In the genomic region with DNA sequence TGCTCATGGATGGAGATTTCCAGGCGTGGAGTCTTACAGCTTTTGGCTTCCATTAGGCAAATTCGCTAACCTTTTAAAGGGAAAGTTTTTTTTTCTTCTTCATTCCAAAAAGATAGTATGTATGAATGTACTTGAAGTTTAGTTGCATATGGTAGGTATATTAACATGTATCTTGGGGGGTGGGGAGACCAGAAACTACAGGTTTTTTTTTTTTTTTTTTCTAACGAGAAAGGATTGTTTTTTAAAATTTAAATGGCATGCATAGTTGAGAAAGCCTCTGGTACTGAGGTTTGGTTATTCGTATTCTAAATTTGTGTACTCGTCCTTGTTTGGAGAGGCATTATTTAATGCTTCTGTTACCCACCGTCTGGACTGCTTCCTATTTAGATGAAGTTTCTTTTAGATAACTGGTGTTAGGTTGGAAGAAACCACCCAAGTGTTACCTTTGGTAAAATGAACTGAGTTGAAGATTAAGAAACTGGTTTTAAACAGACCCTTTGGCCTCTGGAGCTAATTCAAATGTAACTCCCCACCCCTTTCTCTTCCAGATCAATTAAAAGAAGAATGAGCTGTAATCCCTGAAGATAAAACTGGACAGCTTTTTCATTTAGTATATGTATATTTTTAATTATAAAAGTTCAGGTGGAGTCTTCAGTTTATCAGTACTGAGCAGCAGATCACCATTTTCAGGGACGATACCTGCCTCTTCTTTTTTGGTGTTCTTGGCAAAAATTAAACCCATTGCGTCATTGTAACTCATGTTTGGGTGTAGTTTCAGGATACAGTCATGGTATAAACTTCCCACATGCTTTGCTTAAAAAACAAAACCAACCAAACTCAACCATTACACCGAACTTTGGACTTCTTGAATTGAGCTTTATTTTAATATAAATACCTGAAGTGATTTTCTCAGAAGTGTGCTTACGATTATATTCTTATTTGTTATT, we compare ENCODE assay signal across 9 mouse cellular contexts. TPM values are rescaled to one million over a fixed set of nuclear protein-coding genes. Genes with fewer than 3 reads are reported as not detected.
DNase-seq lines count a peak whose midpoint lies in the region; ATAC-seq and TF ChIP-seq lines count a peak whose summit lies in the region.
"Had no signal": no experiment of that assay in that cellular context is flagged by ENCODE, and none has a peak within 500 bp of the region (broad histone marks: within the 10 kb centered on the region; RNA-seq: fewer than 3 reads in every experiment).

No protein-coding gene starts in this region.

- WGBS in heart, embryonic 11.5 days (ENCODE audit: insufficient replicate concordance): 42% methylated on average over 10 of the region's 10 CpGs
- 42% methylated on average over 10 of the region's 10 CpGs for WGBS in forebrain, embryonic 11.5 days
- WGBS in liver, embryonic 12.5 days (ENCODE audit: insufficient replicate concordance): 50% methylated on average over 10 of the region's 10 CpGs

- H3K79me2 ChIP-seq in C2C12 (ENCODE audit: control insufficient read depth, insufficient read depth): peaks cover 63% of the 10 kb centered on the region

- H3ac ChIP-seq in C2C12 (ENCODE audit: control insufficient read depth, insufficient read length, low read depth): peak overlapping the region; percentile 74

- peak overlapping the region; percentile 99 for H3K4me3 ChIP-seq in heart, embryonic 11.5 days (ENCODE audit: low read depth, low read length)
- peak overlapping the region; percentile 84 for H3K4me3 ChIP-seq in C2C12 (ENCODE audit: insufficient read depth, poor library complexity, severe bottlenecking)
- H3K4me3 ChIP-seq in forebrain, embryonic 11.5 days (ENCODE audit: low read depth, low read length): peak overlapping the region; percentile 91
- H3K4me3 ChIP-seq in liver, embryonic 12.5 days: peak overlapping the region; percentile 88

- H3K9ac ChIP-seq in heart, embryonic 11.5 days (ENCODE audit: low read depth, low read length): peak overlapping the region; percentile 95
- peak overlapping the region; percentile 93 for H3K9ac ChIP-seq in forebrain, embryonic 11.5 days (ENCODE audit: low read length)
- H3K9ac ChIP-seq in liver, embryonic 12.5 days: peak overlapping the region; percentile 98

- no peak for TF ChIP-seq CTCF in C2C12 (IDR thresholded peaks at IDR 0.05; ENCODE audit: control insufficient read depth, insufficient read depth, insufficient read length)

- peaks cover 3% of the 10 kb centered on the region; the same call in 1 of the 2 replicates for H3K36me3 ChIP-seq in heart, embryonic 11.5 days (ENCODE audit: control insufficient read depth, insufficient read depth, low read length)
- H3K36me3 ChIP-seq in C2C12 (ENCODE audit: control insufficient read depth, insufficient read depth): peaks cover 47% of the 10 kb centered on the region
- no peaks in the 10 kb centered on the region for H3K36me3 ChIP-seq in forebrain, embryonic 11.5 days (ENCODE audit: control insufficient read depth, insufficient read depth, low read length)
- H3K36me3 ChIP-seq in liver, embryonic 12.5 days: peaks cover 3% of the 10 kb centered on the region; the same call in 1 of the 2 replicates

- H3K4me2 ChIP-seq in heart, embryonic 11.5 days: peak overlapping the region; percentile 76
- H3K4me2 ChIP-seq in forebrain, embryonic 11.5 days (ENCODE audit: low read depth, low read length, severe bottlenecking): peak overlapping the region; percentile 61
- peak overlapping the region; percentile 99 for H3K4me2 ChIP-seq in liver, embryonic 12.5 days

- peaks cover 20% of the 10 kb centered on the region for H3K4me1 ChIP-seq in heart, embryonic 11.5 days (ENCODE audit: control insufficient read depth, insufficient read depth, low read length)
- H3K4me1 ChIP-seq in forebrain, embryonic 11.5 days (replicated peaks; ENCODE audit: control insufficient read depth, insufficient read depth, low read length): peaks cover 5% of the 10 kb centered on the region; the same call in 1 of the 2 replicates
- H3K4me1 ChIP-seq in liver, embryonic 12.5 days: peaks cover 46% of the 10 kb centered on the region

- H3K27me3 ChIP-seq in heart, embryonic 11.5 days (ENCODE audit: control insufficient read depth, insufficient read depth, low read length): no peaks in the 10 kb centered on the region
- no peaks in the 10 kb centered on the region for H3K27me3 ChIP-seq in C2C12 (ENCODE audit: control insufficient read depth, insufficient read depth, insufficient read length)
- no peaks in the 10 kb centered on the region for H3K27me3 ChIP-seq in forebrain, embryonic 11.5 days (ENCODE audit: control insufficient read depth, insufficient read depth, low read length)
- H3K27me3 ChIP-seq in liver, embryonic 12.5 days (replicated peaks): no peaks in the 10 kb centered on the region

- DNase-seq in heart, adult 8-10 months (ENCODE audit: low spot score): no peak
- DNase-seq in forebrain, embryonic 11.5 days (ENCODE audit: low spot score): no peak
- no peak for DNase-seq in adrenal gland, postnatal 36 days
- DNase-seq in urinary bladder, postnatal 10 days (ENCODE audit: low spot score): no peak
- no peak for DNase-seq in cerebellum, adult 8-10 months

- H3K9me3 ChIP-seq in heart, embryonic 11.5 days (replicated peaks; ENCODE audit: control insufficient read depth, low read length): no peaks in the 10 kb centered on the region
- no peaks in the 10 kb centered on the region for H3K9me3 ChIP-seq in forebrain, embryonic 11.5 days (ENCODE audit: control insufficient read depth, low read length)
- no peaks in the 10 kb centered on the region for H3K9me3 ChIP-seq in liver, embryonic 12.5 days (replicated peaks)

- ATAC-seq in heart, embryonic 11.5 days (replicated peaks; ENCODE audit: insufficient number of reproducible peaks, low FRiP score, low TSS enrichment): no peak
- ATAC-seq in forebrain, embryonic 11.5 days (replicated peaks; ENCODE audit: low FRiP score): no peak
- ATAC-seq in liver, embryonic 12.5 days: no peak

- H3K79me3 ChIP-seq in C2C12 (ENCODE audit: low read depth): peaks cover 59% of the 10 kb centered on the region

- H3K27ac ChIP-seq in heart, embryonic 11.5 days (ENCODE audit: low read depth, low read length): peak overlapping the region; percentile 99; the same call in 1 of the 2 replicates
- H3K27ac ChIP-seq in forebrain, embryonic 11.5 days (ENCODE audit: low read depth, low read length): peak overlapping the region; percentile 97; the same call in 1 of the 2 replicates
- peak overlapping the region; percentile 97; the same call in 1 of the 2 replicates for H3K27ac ChIP-seq in liver, embryonic 12.5 days

TF ChIP-seq in C2C12, 6 proteins besides CTCF, POLR2A, EP300 and RAD21:
- TF ChIP-seq CEBPB (IDR thresholded peaks at IDR 0.05; ENCODE audit: low read depth) (peak; percentile 57), MAX (IDR thresholded peaks at IDR 0.05) (no peak)

RNA-seq across cellular contexts. Expression of gene Skil, which starts 1.6 kb away (rescaled TPM):
- 26.3 and 32.4 TPM in 2 replicates for polyA plus RNA-seq in heart, embryonic 11.5 days (2014; fragmentation: Nextera tagmentation; extraction: Ambion mirVana)
- 10 to 100 TPM; 11.4 to 18.7 (median 14.9) TPM for total RNA-seq in heart, adult 8-10 months (2022)
- 15.0 TPM for polyA plus RNA-seq in C2C12 (2012; fragmentation: generic; extraction: Trizol)
- 31.6 and 33.5 TPM in 2 replicates for polyA plus RNA-seq in forebrain, embryonic 11.5 days (2014; fragmentation: Nextera tagmentation; extraction: Ambion mirVana)
- polyA plus RNA-seq in liver, embryonic 12.5 days (2016; fragmentation: Nextera tagmentation; extraction: Ambion mirVana): 7.6 and 8.5 TPM in 2 replicates
- 10 to 100 TPM; 36.1 to 38.7 TPM for total RNA-seq in adrenal gland, postnatal 36 days (2021)

RNA-seq across cellular contexts. Expression of gene Cldn11, which starts 53.3 kb away (rescaled TPM):
- 5.2 and 6.6 TPM in 2 replicates for polyA plus RNA-seq in heart, embryonic 11.5 days (2014; fragmentation: Nextera tagmentation; extraction: Ambion mirVana)
- under 1 TPM; 0.37 to 0.47 (median 0.42) TPM for total RNA-seq in heart, adult 8-10 months (2022)
- polyA plus RNA-seq in C2C12 (2012; fragmentation: generic; extraction: Trizol): not detected
- 15.5 and 17.0 TPM in 2 replicates for polyA plus RNA-seq in forebrain, embryonic 11.5 days (2014; fragmentation: Nextera tagmentation; extraction: Ambion mirVana)
- polyA plus RNA-seq in liver, embryonic 12.5 days (2016; fragmentation: Nextera tagmentation; extraction: Ambion mirVana): 0.18 and 0.23 TPM in 2 replicates
- 10 to 100 TPM; 10.7 to 15.3 TPM for total RNA-seq in adrenal gland, postnatal 36 days (2021)
- total RNA-seq: granulocyte monocyte progenitor cell, adult 5-6 weeks had no signal
